Mouse (Mus musculus) myocyte (in vitro differentiated cells): Measurements from ENCODE around the gene Nup210. TPM values are rescaled to one million over a fixed set of nuclear protein-coding genes. Genes with fewer than 3 reads are reported as not detected.
A peak's percentile ranks its signal among the peaks of the same experiment; 100 is the strongest.

Experiments
- H3K27me3 ChIP-seq: one replicate; pipeline ENCODE4 v1.6.1; 2011; ENCODE audit not compliant: control insufficient read depth, insufficient read depth, insufficient read length
- H3K36me3 ChIP-seq: one replicate; pipeline ENCODE4 v1.6.1; 2011; ENCODE audit not compliant: control insufficient read depth, insufficient read depth
- H3K4me2 ChIP-seq: one replicate; pipeline ENCODE4 v1.6.1; 2011; ENCODE audit warnings: low read depth, control low read depth
- H3K4me3 ChIP-seq: one replicate; pipeline ENCODE4 v1.5.1; 2011; ENCODE audit warnings: mild to moderate bottlenecking, control low read depth, moderate library complexity
- H3K79me2 ChIP-seq: one replicate; pipeline ENCODE4 v1.6.1; 2011; ENCODE audit not compliant: control insufficient read depth, insufficient read depth
- H3ac ChIP-seq: one replicate; pipeline ENCODE4 v1.6.1; 2011; ENCODE audit not compliant: control insufficient read depth, insufficient read length
- CEBPB ChIP-seq: IDR thresholded peaks from 2 replicates; pipeline ENCODE4 v1.6.1; 2011; ENCODE audit warnings: mild to moderate bottlenecking, moderate library complexity; ENCODE audit not compliant: poor library complexity, insufficient read depth, severe bottlenecking
- E2F4 ChIP-seq: IDR thresholded peaks from one replicate; pipeline ENCODE4 v1.6.1; 2011; ENCODE audit warnings: mild to moderate bottlenecking, control low read depth, moderate library complexity; ENCODE audit not compliant: insufficient read depth
- MAX ChIP-seq: IDR thresholded peaks from one replicate; pipeline ENCODE4 v1.6.1; 2011; ENCODE audit warnings: low read depth, mild to moderate bottlenecking, control low read depth
- MYOD1 ChIP-seq, 3 experiments: IDR thresholded peaks; one replicate each; pipeline ENCODE4 v1.6.1; 2011; ENCODE audit warnings: control low read depth in 2 of 3, low read depth in 2 of 3, mild to moderate bottlenecking in 2 of 3, moderate library complexity in 1 of 3; ENCODE audit not compliant: insufficient read length in 2 of 3, control insufficient read depth in 1 of 3
- MYOG ChIP-seq, 3 experiments: IDR thresholded peaks; one replicate each; pipeline ENCODE4 v1.6.1; 2011; ENCODE audit warnings: control low read depth in 2 of 3, low read depth in 2 of 3, mild to moderate bottlenecking in 2 of 3; ENCODE audit not compliant: insufficient read length in 2 of 3, control insufficient read depth in 1 of 3, insufficient read depth in 1 of 3
- POLR2A ChIP-seq: IDR thresholded peaks from one replicate; pipeline ENCODE4 v1.6.1; 2011; ENCODE audit warnings: low read depth, mild to moderate bottlenecking, control low read depth, moderate library complexity; ENCODE audit not compliant: insufficient read length
- POLR2AphosphoS2 ChIP-seq: IDR thresholded peaks from one replicate; pipeline ENCODE4 v1.6.1; 2011; ENCODE audit warnings: low read depth, control low read depth; ENCODE audit not compliant: insufficient read length
- REST ChIP-seq: IDR thresholded peaks from one replicate; pipeline ENCODE4 v1.6.1; 2011; ENCODE audit warnings: mild to moderate bottlenecking, control low read depth, moderate library complexity; ENCODE audit not compliant: insufficient read depth, insufficient read length
- SRF ChIP-seq: IDR thresholded peaks from one replicate; pipeline ENCODE4 v1.6.1; 2011; ENCODE audit warnings: low read depth; ENCODE audit not compliant: control insufficient read depth, insufficient read length
- TCF12 ChIP-seq: IDR thresholded peaks from one replicate; pipeline ENCODE4 v1.6.1; 2011; ENCODE audit warnings: mild to moderate bottlenecking, control low read depth; ENCODE audit not compliant: poor library complexity, insufficient read depth, severe bottlenecking
- TCF3 ChIP-seq: IDR thresholded peaks from one replicate; pipeline ENCODE4 v1.6.1; 2011; ENCODE audit warnings: low read depth, control low read depth; ENCODE audit not compliant: insufficient read length
- USF1 ChIP-seq: IDR thresholded peaks from one replicate; pipeline ENCODE4 v1.6.1; 2011; ENCODE audit warnings: low read depth, mild to moderate bottlenecking, control low read depth, moderate library complexity
- polyA plus RNA-seq: library from polyadenylated mRNA; unstranded; fragments of >200 nt; fragmentation: generic; extraction: Trizol; gene quantifications from one replicate; pipeline ENCODE4 v1.2.1, GENCODE M21; 2012; ENCODE audit warnings: missing spikeins

Nup210 gene
- polyA plus RNA-seq, 1 experiment, result 0.31 TPM

DNA sequence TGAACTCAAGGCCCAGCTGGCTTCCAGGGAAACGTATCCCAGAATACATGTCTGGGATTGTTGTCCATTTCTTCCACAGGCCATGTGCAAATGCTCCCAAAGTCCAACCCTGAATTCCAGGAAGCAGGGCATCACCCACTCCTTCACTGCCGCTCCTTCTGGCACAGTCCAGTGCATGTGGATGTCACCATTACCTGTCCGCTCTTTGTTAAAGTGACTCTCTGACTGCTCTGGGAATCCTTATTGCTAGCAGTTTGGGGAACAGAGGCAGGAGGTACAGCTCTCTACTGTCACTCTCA lies 4.7 kb downstream of the Nup210 start:
- Histone ChIP-seq H3K4me3 (no peak overlapping the region), H3K27me3 (peaks cover 44% of the 10 kb centered on the region), H3K4me2 (peak overlapping the region; percentile 21), H3ac (no peak overlapping the region), H3K79me2 (no peaks in the 10 kb centered on the region), H3K36me3 (no peaks in the 10 kb centered on the region)
- no peak for TF ChIP-seq TCF12
- TF ChIP-seq CEBPB, result no peak
- TF ChIP-seq REST, result no peak
- no peak for TF ChIP-seq MYOG (IDR thresholded peaks at IDR 0.05; ENCODE audit: control insufficient read depth in 1 of 3, insufficient read depth in 1 of 3, insufficient read length in 2 of 3, low read depth in 2 of 3)
- no peak for TF ChIP-seq MAX
- TF ChIP-seq POLR2A, result no peak
- TF ChIP-seq TCF3, result no peak
- TF ChIP-seq E2F4, result no peak

DNA sequence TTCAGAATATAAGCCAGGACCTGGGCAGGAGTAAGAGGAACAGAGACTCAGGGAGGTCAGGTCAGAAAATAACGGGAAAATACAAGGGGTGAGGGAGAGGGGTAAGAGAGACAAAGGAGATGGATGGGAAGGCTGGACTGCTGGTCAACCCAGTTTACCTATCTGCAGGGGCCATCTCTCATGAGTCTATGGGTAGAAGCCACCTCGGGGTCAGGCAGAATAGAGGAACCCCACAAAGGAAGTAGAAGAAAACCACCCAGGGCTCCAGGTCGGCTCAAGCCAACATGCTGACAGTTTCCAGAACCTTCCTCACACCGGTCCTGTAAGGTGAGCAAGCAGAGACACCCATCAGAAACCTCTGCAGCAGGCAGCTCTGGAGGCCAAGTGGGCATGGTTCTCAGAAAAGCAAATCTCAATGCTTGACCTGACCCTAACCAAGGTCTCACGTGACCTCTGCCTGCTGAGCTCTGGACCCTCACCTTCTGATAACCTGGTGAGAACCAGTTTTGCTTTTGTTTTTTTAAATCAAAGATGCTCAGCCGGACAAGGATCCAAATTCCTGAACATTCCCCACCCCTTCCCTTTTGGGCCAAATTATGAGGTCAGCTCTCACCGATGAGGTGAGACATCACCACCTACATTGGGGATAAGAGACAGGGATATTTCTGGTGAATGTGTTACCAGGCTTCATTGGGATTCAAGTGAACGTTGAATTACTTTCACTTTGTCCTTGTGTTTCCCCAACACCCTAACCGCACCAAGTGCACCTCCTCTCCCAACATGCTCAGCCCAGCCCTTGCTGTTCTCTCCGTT lies 5.3 kb downstream of the Nup210 start:
- H3ac ChIP-seq, result no peak overlapping the region
- no peaks in the 10 kb centered on the region for H3K79me2 ChIP-seq
- H3K4me3 ChIP-seq, result no peak overlapping the region
- H3K36me3 ChIP-seq, result no peaks in the 10 kb centered on the region
- peaks cover 38% of the 10 kb centered on the region for H3K27me3 ChIP-seq
- peak overlapping the region; percentile 21 for H3K4me2 ChIP-seq
- TF ChIP-seq CEBPB (no peak), SRF (no peak), TCF12 (no peak)

DNA sequence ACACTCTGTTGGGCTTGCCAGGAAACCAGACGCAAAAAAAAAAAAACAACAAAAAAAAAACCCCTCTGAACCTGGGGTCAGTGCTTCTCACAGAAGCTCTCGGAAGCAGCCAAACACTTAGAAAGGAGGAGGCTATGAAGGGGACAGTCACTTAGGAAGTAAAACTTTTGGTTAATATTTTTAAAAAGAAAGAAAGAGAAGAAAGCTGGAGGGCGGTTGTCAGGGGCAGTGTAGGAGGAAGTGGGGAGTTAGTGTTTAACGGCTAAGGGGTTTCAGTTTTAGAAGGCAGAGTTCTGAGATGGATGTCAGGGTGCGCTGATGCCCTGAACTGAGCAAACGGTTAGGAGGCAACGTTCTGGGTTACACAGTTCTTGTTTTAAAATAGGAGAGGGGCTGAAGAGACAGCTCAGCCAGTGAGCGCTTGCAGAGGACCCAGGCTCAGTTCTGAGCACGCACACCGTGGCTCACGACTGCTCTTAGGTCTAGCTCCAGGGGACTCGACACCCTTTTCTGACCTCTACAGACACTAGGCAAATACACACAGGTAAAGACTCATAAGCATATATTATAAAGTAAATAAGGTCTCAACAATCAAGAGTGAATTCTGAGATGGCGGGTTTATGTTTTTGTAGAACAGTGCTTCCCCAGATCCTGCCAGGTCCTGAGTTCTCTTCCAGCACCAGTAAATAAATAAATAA lies 6.2 kb downstream of the Nup210 start:
- H3ac ChIP-seq, result no peak overlapping the region
- H3K27me3 ChIP-seq, result peaks cover 30% of the 10 kb centered on the region
- H3K79me2 ChIP-seq, result no peaks in the 10 kb centered on the region
- no peak overlapping the region for H3K4me2 ChIP-seq
- H3K36me3 ChIP-seq, result no peaks in the 10 kb centered on the region
- H3K4me3 ChIP-seq, result no peak overlapping the region
- TF ChIP-seq MYOD1 (IDR thresholded peaks at IDR 0.05; ENCODE audit: control insufficient read depth in 1 of 3, insufficient read length in 2 of 3, low read depth in 2 of 3) (no peak), REST (no peak), E2F4 (no peak), TCF12 (no peak), POLR2A (no peak), CEBPB (no peak), USF1 (no peak), POLR2AphosphoS2 (no peak), MYOG (IDR thresholded peaks at IDR 0.05; ENCODE audit: control insufficient read depth in 1 of 3, insufficient read depth in 1 of 3, insufficient read length in 2 of 3, low read depth in 2 of 3) (no peak), MAX (no peak), TCF3 (no peak), SRF (no peak)

DNA sequence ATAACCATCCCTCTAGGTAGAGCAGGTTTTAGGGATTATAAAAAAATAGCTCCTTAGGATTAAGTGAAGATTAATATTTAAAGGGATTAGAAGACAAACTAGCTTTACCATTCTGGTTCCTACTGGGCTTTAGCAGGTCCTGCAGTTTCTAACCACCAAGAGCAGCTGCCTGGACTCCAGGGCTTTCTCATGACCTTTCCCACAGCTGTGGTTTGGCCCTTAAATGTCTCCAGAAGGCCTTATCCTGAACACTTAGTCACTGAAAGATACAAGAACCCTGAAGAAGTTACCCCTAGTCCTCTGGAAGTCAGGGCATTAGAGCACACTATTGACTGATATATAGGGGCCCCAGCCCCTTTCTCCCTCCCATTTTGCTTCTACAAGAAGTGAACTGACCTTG lies 7.1 kb downstream of the Nup210 start:
- no peaks in the 10 kb centered on the region for H3K79me2 ChIP-seq
- H3K4me3 ChIP-seq, result no peak overlapping the region
- TF ChIP-seq MYOD1 (IDR thresholded peaks at IDR 0.05; ENCODE audit: control insufficient read depth in 1 of 3, insufficient read length in 2 of 3, low read depth in 2 of 3), result peak in 1 of 3 experiments; percentile 40
- TF ChIP-seq CEBPB, result no peak
- TF ChIP-seq E2F4, result no peak
- TF ChIP-seq TCF3, result no peak
- TF ChIP-seq TCF12, result no peak
- no peak for TF ChIP-seq POLR2AphosphoS2
- TF ChIP-seq REST, result no peak
- TF ChIP-seq MYOG (IDR thresholded peaks at IDR 0.05; ENCODE audit: control insufficient read depth in 1 of 3, insufficient read depth in 1 of 3, insufficient read length in 2 of 3, low read depth in 2 of 3), result peak in 2 of 3 experiments; percentile 50 to 54
- H3K36me3 ChIP-seq, result no peaks in the 10 kb centered on the region
- H3K4me2 ChIP-seq, result no peak overlapping the region
- H3ac ChIP-seq, result no peak overlapping the region
- H3K27me3 ChIP-seq, result peaks cover 25% of the 10 kb centered on the region

DNA sequence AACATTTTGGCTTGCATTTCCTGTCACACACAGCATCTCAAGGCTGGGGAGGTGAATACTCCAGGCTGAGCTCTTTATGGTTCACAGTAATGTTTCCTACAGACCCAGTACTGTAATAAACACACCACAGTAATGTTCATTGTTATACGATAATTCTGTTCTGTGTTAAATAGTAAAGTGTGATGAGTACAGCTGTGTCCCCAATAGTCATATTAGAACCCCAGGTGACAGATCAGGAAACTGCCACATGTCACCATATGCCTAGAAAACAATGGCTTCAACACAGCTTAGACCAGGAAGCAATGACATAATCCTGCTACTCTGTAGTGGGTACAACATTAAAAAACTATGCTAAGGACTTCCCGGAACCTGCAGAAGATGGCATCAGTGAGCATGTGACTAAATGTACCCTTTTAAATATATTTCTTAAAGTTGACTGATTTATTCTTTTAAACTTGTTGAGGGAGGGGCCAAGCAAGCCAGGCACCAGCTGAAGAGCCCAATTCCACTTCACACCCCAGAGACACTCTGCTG lies 7.6 kb downstream of the Nup210 start:
- Histone ChIP-seq H3K4me2 (peak overlapping the region; percentile 25), H3ac (no peak overlapping the region), H3K79me2 (no peaks in the 10 kb centered on the region), H3K4me3 (no peak overlapping the region), H3K27me3 (peaks cover 20% of the 10 kb centered on the region), H3K36me3 (no peaks in the 10 kb centered on the region)
- no peak for TF ChIP-seq TCF3
- TF ChIP-seq MYOG (IDR thresholded peaks at IDR 0.05; ENCODE audit: control insufficient read depth in 1 of 3, insufficient read depth in 1 of 3, insufficient read length in 2 of 3, low read depth in 2 of 3), result no peak
- no peak for TF ChIP-seq TCF12
- no peak for TF ChIP-seq MAX
- TF ChIP-seq SRF, result no peak
- no peak for TF ChIP-seq POLR2AphosphoS2
- no peak for TF ChIP-seq POLR2A
- TF ChIP-seq CEBPB, result no peak
- TF ChIP-seq USF1, result no peak
- no peak for TF ChIP-seq MYOD1 (IDR thresholded peaks at IDR 0.05; ENCODE audit: control insufficient read depth in 1 of 3, insufficient read length in 2 of 3, low read depth in 2 of 3)
- no peak for TF ChIP-seq REST
- no peak for TF ChIP-seq E2F4
